Mouse (Mus musculus): ENCODE results near the gene Tmem8b.

DNA sequence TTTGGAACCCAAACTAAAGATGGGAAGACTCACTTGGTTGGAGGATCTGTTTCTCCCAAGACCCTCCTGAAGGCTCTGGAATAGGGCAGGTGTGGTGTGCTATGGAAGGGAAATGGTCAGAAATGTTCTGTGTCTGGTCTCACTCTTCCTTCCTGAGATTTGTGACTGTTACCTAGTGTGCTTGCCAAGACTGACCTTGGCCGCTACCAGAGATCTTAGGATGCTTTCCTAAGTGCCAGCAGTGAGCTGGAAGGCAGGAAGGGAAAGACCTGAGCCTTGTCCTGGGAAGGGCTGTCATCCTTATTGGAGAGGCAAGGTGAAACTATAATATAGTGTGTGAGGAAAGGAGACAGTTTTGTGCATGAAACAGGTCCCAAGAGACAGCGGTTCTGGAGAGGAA lies 35.0 kb upstream of the Tmem8b start:
- no peak for TF ChIP-seq CTCF (IDR thresholded peaks at IDR 0.05; ENCODE audit: insufficient read depth, low read length)
- TF ChIP-seq POLR2A (IDR thresholded peaks at IDR 0.05; ENCODE audit: borderline replicate concordance, extremely low read depth, low read depth, low read length): no peak
